Mouse (Mus musculus) thymus, adult 2 months (tissue): ENCODE measurements around the gene Rars.

ENCODE experiments used
- CTCF ChIP-seq: fragments of 200-500 bp; IDR thresholded peaks from 2 replicates; pipeline ENCODE4 v1.5.1; 2012; ENCODE audit warnings: mild to moderate bottlenecking, control low read depth, low read length, moderate library complexity, borderline replicate concordance; ENCODE audit not compliant: control insufficient read depth, poor library complexity, insufficient read depth; ENCODE audit errors: extremely low read depth
- POLR2A ChIP-seq: fragments of 200-500 bp; IDR thresholded peaks from 2 replicates; pipeline ENCODE4 v1.6.1; 2012; ENCODE audit warnings: mild to moderate bottlenecking, low read length, control low read depth, moderate library complexity; ENCODE audit not compliant: control insufficient read depth, poor library complexity, insufficient read depth; ENCODE audit errors: extremely low read depth

- no peak for TF ChIP-seq POLR2A
- TF ChIP-seq CTCF, result no peak
These were observed 51.9 kb downstream of the Rars start for GRCm38 (mm10) chr11:35782444-35782843.
